Mouse (Mus musculus) small intestine, adult 2 months (tissue): Measurements from ENCODE around the gene Skap2.

ENCODE experiments used
- CTCF ChIP-seq: fragments of 200-500 bp; IDR thresholded peaks from 2 replicates; pipeline ENCODE4 v1.5.1; 2012; ENCODE audit warnings: low read depth, mild to moderate bottlenecking, control low read depth, inconsistent platforms, low read length, moderate library complexity, mixed read lengths; ENCODE audit not compliant: insufficient replicate concordance, insufficient read length; ENCODE audit errors: extremely low read depth
- POLR2A ChIP-seq: fragments of 200-500 bp; IDR thresholded peaks from 2 replicates; pipeline ENCODE4 v1.6.1; 2012; ENCODE audit warnings: low read depth, mild to moderate bottlenecking, control low read depth, inconsistent platforms, low read length, moderate library complexity

DNA sequence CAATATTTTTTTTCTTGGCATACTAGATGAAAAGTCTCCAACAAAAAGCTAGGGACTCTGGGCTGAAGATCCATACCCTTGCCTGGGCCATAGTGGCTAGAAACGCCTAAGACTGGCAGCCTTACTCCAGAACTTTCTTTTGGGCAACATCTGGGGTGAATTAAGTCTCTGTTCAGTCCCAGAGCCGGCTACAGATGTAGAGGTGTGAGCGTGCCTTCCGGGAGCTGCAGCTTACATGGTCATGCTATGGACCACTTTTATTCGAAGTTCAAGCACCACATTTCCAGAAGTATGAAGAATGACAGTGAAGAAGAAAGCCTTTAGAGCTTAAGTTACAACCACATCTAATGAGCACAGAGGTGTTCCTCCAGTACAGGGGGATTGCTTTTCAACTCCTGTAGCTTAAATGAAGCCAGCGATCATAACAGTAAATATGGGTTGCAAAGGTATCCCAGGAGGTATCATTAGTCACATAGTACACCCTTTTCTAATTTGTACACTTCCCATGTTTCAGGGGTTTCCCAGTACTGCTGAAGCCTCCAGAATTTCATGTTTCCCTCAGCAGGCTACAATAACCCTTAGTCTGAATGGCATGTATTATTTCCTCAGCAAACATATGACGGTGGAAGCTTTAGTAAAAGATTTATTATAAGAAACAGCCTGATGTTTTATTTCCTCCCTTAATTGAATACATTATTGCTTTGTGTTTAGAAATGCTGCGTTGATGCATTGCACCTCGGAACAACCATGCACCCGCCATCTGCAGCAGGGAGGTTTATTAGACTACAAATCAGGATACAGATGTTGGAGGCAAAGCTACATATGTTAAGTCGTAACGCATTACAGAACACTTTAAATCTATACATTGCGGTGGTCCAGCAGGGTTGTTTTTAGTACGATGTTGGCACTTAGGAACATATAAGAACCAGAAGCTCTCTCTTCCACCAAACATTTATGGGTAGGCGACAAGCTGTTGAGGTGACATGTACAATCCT lies 41.5 kb upstream of the Skap2 start:
- TF ChIP-seq CTCF (no peak), POLR2A (no peak)
